Mouse (Mus musculus): Measurements from ENCODE around the gene Inka2. TPM values are rescaled to one million over a fixed set of nuclear protein-coding genes. Genes with fewer than 3 reads are reported as not detected.

The Inka2 gene
- polyA plus RNA-seq, 1 experiment = 0.30 TPM

GRCm38 (mm10) chr3:105726037-105726436, 21.6 kb downstream of the Inka2 start:
- H3K27ac ChIP-seq (ENCODE audit: control insufficient read depth, insufficient read depth, low read depth, low read length) = no peak overlapping the region
- H3K27me3 ChIP-seq (ENCODE audit: control insufficient read depth, insufficient read depth, low read length) = no peaks in the 10 kb centered on the region
- H3K36me3 ChIP-seq (ENCODE audit: control insufficient read depth, insufficient read depth, low read length) = no peaks in the 10 kb centered on the region
- H3K4me3 ChIP-seq (ENCODE audit: control insufficient read depth, low read depth, low read length) = no peak overlapping the region
- no peaks in the 10 kb centered on the region for H3K4me1 ChIP-seq (ENCODE audit: control insufficient read depth, insufficient read depth, low read length)
- no peak for TF ChIP-seq CTCF (IDR thresholded peaks at IDR 0.05; ENCODE audit: control insufficient read depth, insufficient read depth, insufficient replicate concordance, low read depth, low read length)
- no peak for TF ChIP-seq POLR2A (IDR thresholded peaks at IDR 0.05; ENCODE audit: control insufficient read depth, low read depth, low read length)

- peaks cover 2% of the 10 kb centered on the region; the same call in 1 of the 2 replicates for H3K36me3 ChIP-seq (ENCODE audit: control insufficient read depth, insufficient read depth, low read length)
- no peaks in the 10 kb centered on the region for H3K4me1 ChIP-seq (ENCODE audit: control insufficient read depth, insufficient read depth, low read length)
- no peak overlapping the region for H3K4me3 ChIP-seq (ENCODE audit: control insufficient read depth, low read depth, low read length)
- H3K27me3 ChIP-seq (ENCODE audit: control insufficient read depth, insufficient read depth, low read length) = no peaks in the 10 kb centered on the region
- TF ChIP-seq CTCF (IDR thresholded peaks at IDR 0.05; ENCODE audit: control insufficient read depth, insufficient read depth, insufficient replicate concordance, low read depth, low read length) = no peak
- no peak for TF ChIP-seq POLR2A (IDR thresholded peaks at IDR 0.05; ENCODE audit: control insufficient read depth, low read depth, low read length)
- H3K27ac ChIP-seq (ENCODE audit: control insufficient read depth, insufficient read depth, low read depth, low read length) = no peak overlapping the region
These were observed 28.0 kb downstream of the Inka2 start for GRCm38 (mm10) chr3:105732360-105732759.

GRCm38 (mm10) chr3:105733538-105733937, 29.1 kb downstream of the Inka2 start:
- no peaks in the 10 kb centered on the region for H3K4me1 ChIP-seq (ENCODE audit: control insufficient read depth, insufficient read depth, low read length)
- peaks cover 2% of the 10 kb centered on the region; the same call in 1 of the 2 replicates for H3K36me3 ChIP-seq (ENCODE audit: control insufficient read depth, insufficient read depth, low read length)
- no peak overlapping the region for H3K27ac ChIP-seq (ENCODE audit: control insufficient read depth, insufficient read depth, low read depth, low read length)
- H3K27me3 ChIP-seq (ENCODE audit: control insufficient read depth, insufficient read depth, low read length) = no peaks in the 10 kb centered on the region
- TF ChIP-seq POLR2A (IDR thresholded peaks at IDR 0.05; ENCODE audit: control insufficient read depth, low read depth, low read length) (no peak), CTCF (IDR thresholded peaks at IDR 0.05; ENCODE audit: control insufficient read depth, insufficient read depth, insufficient replicate concordance, low read depth, low read length) (no peak)
- no peak overlapping the region for H3K4me3 ChIP-seq (ENCODE audit: control insufficient read depth, low read depth, low read length)

- Histone ChIP-seq H3K4me1 (ENCODE audit: control insufficient read depth, insufficient read depth, low read length) (no peaks in the 10 kb centered on the region), H3K27ac (ENCODE audit: control insufficient read depth, insufficient read depth, low read depth, low read length) (no peak overlapping the region), H3K4me3 (ENCODE audit: control insufficient read depth, low read depth, low read length) (no peak overlapping the region), H3K27me3 (ENCODE audit: control insufficient read depth, insufficient read depth, low read length) (no peaks in the 10 kb centered on the region), H3K36me3 (ENCODE audit: control insufficient read depth, insufficient read depth, low read length) (peaks cover 2% of the 10 kb centered on the region; the same call in 1 of the 2 replicates)
- TF ChIP-seq CTCF (IDR thresholded peaks at IDR 0.05; ENCODE audit: control insufficient read depth, insufficient read depth, insufficient replicate concordance, low read depth, low read length) = no peak
- no peak for TF ChIP-seq POLR2A (IDR thresholded peaks at IDR 0.05; ENCODE audit: control insufficient read depth, low read depth, low read length)
These were observed 30.9 kb downstream of the Inka2 start for GRCm38 (mm10) chr3:105735285-105735684.

GRCm38 (mm10) chr3:105736148-105736547, 31.7 kb downstream of the Inka2 start:
- H3K4me3 ChIP-seq (ENCODE audit: control insufficient read depth, low read depth, low read length) = no peak overlapping the region
- no peak for TF ChIP-seq POLR2A (IDR thresholded peaks at IDR 0.05; ENCODE audit: control insufficient read depth, low read depth, low read length)
- no peak for TF ChIP-seq CTCF (IDR thresholded peaks at IDR 0.05; ENCODE audit: control insufficient read depth, insufficient read depth, insufficient replicate concordance, low read depth, low read length)
- H3K36me3 ChIP-seq (ENCODE audit: control insufficient read depth, insufficient read depth, low read length) = peaks cover 2% of the 10 kb centered on the region; the same call in 1 of the 2 replicates
- no peaks in the 10 kb centered on the region for H3K27me3 ChIP-seq (ENCODE audit: control insufficient read depth, insufficient read depth, low read length)
- H3K27ac ChIP-seq (ENCODE audit: control insufficient read depth, insufficient read depth, low read depth, low read length) = no peak overlapping the region
- H3K4me1 ChIP-seq (ENCODE audit: control insufficient read depth, insufficient read depth, low read length) = no peaks in the 10 kb centered on the region

- Histone ChIP-seq H3K4me1 (ENCODE audit: control insufficient read depth, insufficient read depth, low read length) (no peaks in the 10 kb centered on the region), H3K36me3 (ENCODE audit: control insufficient read depth, insufficient read depth, low read length) (peaks cover 2% of the 10 kb centered on the region; the same call in 1 of the 2 replicates), H3K27ac (ENCODE audit: control insufficient read depth, insufficient read depth, low read depth, low read length) (no peak overlapping the region), H3K4me3 (ENCODE audit: control insufficient read depth, low read depth, low read length) (no peak overlapping the region), H3K27me3 (ENCODE audit: control insufficient read depth, insufficient read depth, low read length) (no peaks in the 10 kb centered on the region)
- no peak for TF ChIP-seq POLR2A (IDR thresholded peaks at IDR 0.05; ENCODE audit: control insufficient read depth, low read depth, low read length)
- no peak for TF ChIP-seq CTCF (IDR thresholded peaks at IDR 0.05; ENCODE audit: control insufficient read depth, insufficient read depth, insufficient replicate concordance, low read depth, low read length)
These were observed 32.7 kb downstream of the Inka2 start for GRCm38 (mm10) chr3:105737070-105737469.

GRCm38 (mm10) chr3:105737666-105738065, 33.3 kb downstream of the Inka2 start:
- Histone ChIP-seq H3K4me3 (ENCODE audit: control insufficient read depth, low read depth, low read length) (no peak overlapping the region), H3K27ac (ENCODE audit: control insufficient read depth, insufficient read depth, low read depth, low read length) (no peak overlapping the region), H3K4me1 (ENCODE audit: control insufficient read depth, insufficient read depth, low read length) (no peaks in the 10 kb centered on the region), H3K27me3 (ENCODE audit: control insufficient read depth, insufficient read depth, low read length) (no peaks in the 10 kb centered on the region), H3K36me3 (ENCODE audit: control insufficient read depth, insufficient read depth, low read length) (peaks cover 2% of the 10 kb centered on the region; the same call in 1 of the 2 replicates)
- TF ChIP-seq POLR2A (IDR thresholded peaks at IDR 0.05; ENCODE audit: control insufficient read depth, low read depth, low read length) (no peak), CTCF (IDR thresholded peaks at IDR 0.05; ENCODE audit: control insufficient read depth, insufficient read depth, insufficient replicate concordance, low read depth, low read length) (no peak)

- TF ChIP-seq CTCF (IDR thresholded peaks at IDR 0.05; ENCODE audit: control insufficient read depth, insufficient read depth, insufficient replicate concordance, low read depth, low read length) = no peak
- TF ChIP-seq POLR2A (IDR thresholded peaks at IDR 0.05; ENCODE audit: control insufficient read depth, low read depth, low read length) = no peak
- H3K4me1 ChIP-seq (ENCODE audit: control insufficient read depth, insufficient read depth, low read length) = no peaks in the 10 kb centered on the region
These were observed 42.1 kb downstream of the Inka2 start for GRCm38 (mm10) chr3:105746542-105746941.

More at GRCm38 (mm10) chr3:105746542-105746941, 42.1 kb downstream of the Inka2 start:
- Histone ChIP-seq H3K27ac (ENCODE audit: control insufficient read depth, insufficient read depth, low read depth, low read length) (no peak overlapping the region), H3K4me3 (ENCODE audit: control insufficient read depth, low read depth, low read length) (no peak overlapping the region), H3K27me3 (ENCODE audit: control insufficient read depth, insufficient read depth, low read length) (no peaks in the 10 kb centered on the region), H3K36me3 (ENCODE audit: control insufficient read depth, insufficient read depth, low read length) (no peaks in the 10 kb centered on the region)

All from testis, adult 2 months (tissue).